Mouse (Mus musculus): ENCODE data around the gene Btg3. TPM values are rescaled to one million over a fixed set of nuclear protein-coding genes. Genes with fewer than 3 reads are reported as not detected.
"Not testable (repeated sequence)": the region's sequence is repeated elsewhere in the genome, so short reads cannot be mapped to it uniquely, and the experiment has no call there.

Btg3 gene
- polyA plus RNA-seq, 1 experiment: 7.7 TPM

DNA sequence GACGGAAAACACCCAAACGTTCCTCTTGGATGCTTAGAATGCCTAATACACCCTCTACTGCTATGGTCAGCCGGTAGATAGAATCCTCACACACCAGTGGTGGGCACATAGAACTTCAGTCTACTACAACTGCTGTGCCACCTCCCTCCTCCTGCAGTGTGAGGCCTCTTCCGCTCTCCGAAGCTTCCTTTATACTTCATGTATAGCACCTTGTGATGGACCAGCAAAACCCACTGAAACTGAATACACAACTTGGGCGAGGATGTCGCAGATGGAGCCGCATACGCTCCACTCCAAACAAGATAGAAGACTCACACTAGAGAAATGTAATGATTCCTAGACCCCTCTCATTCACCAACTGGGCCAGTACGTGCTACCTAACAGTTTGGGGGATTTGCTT lies 1.8 kb downstream of the Btg3 start:
- Histone ChIP-seq H3K4me1 (ENCODE audit: control insufficient read depth, insufficient read depth, low read length) (peaks cover 9% of the 10 kb centered on the region), H3K36me3 (ENCODE audit: control insufficient read depth, insufficient read depth, low read length) (no peaks in the 10 kb centered on the region), H3K27ac (ENCODE audit: control insufficient read depth, insufficient read depth, low read depth, low read length) (peak overlapping the region; percentile 39; the same call in 1 of the 2 replicates), H3K27me3 (ENCODE audit: control insufficient read depth, insufficient read depth, low read length) (no peaks in the 10 kb centered on the region), H3K4me3 (ENCODE audit: control insufficient read depth, low read depth, low read length) (peak overlapping the region; percentile 43; the same call in 1 of the 2 replicates)
- TF ChIP-seq POLR2A (IDR thresholded peaks at IDR 0.05; ENCODE audit: control insufficient read depth, low read depth, low read length) (no peak), CTCF (IDR thresholded peaks at IDR 0.05; ENCODE audit: control insufficient read depth, insufficient read depth, insufficient replicate concordance, low read depth, low read length) (no peak)

DNA sequence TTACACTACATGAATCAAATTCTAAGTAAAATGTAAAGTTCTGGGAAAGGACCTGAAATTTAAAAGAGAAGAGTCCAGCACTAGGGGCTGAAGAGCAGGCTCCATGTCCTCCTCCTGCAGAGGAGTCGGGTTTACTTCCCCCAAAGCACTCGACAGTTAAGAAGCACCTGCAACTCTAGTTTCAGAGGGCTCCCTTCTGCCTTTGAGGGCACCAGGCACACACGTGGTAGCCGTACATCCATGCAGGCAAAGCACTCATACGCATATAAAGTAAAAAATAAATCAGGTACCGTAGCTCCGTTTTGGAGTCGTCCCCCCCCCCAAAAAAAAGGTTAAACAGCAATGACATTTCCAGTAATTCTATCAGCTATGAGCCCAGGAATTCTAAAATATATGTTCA lies 3.2 kb downstream of the Btg3 start:
- Histone ChIP-seq H3K36me3 (ENCODE audit: control insufficient read depth, insufficient read depth, low read length) (no peaks in the 10 kb centered on the region), H3K4me1 (ENCODE audit: control insufficient read depth, insufficient read depth, low read length) (peaks cover 9% of the 10 kb centered on the region), H3K27me3 (ENCODE audit: control insufficient read depth, insufficient read depth, low read length) (no peaks in the 10 kb centered on the region), H3K27ac (ENCODE audit: control insufficient read depth, insufficient read depth, low read depth, low read length) (no peak overlapping the region), H3K4me3 (ENCODE audit: control insufficient read depth, low read depth, low read length) (no peak overlapping the region)
- TF ChIP-seq POLR2A (IDR thresholded peaks at IDR 0.05; ENCODE audit: control insufficient read depth, low read depth, low read length) (no peak), CTCF (IDR thresholded peaks at IDR 0.05; ENCODE audit: control insufficient read depth, insufficient read depth, insufficient replicate concordance, low read depth, low read length) (no peak)

DNA sequence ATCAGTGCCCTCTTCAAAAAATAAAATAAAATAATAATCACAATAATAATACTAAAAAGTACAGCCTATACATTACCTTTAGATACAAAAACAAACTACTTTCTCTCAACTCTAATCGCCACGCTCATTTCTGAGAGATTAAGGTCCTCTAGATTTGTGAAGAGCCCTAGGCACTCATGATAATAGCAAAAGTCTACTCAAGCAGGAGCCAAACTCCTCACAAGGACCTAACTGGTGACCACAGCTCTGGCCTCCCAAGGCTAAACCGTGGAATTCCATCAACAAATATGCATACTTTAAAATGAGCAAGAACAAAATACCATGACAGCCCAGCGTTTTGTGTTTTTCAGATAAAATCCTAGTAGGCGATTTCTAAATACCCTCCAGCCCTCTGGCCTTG lies 4.2 kb downstream of the Btg3 start:
- Histone ChIP-seq H3K36me3 (ENCODE audit: control insufficient read depth, insufficient read depth, low read length) (no peaks in the 10 kb centered on the region), H3K4me1 (ENCODE audit: control insufficient read depth, insufficient read depth, low read length) (peaks cover 9% of the 10 kb centered on the region), H3K27me3 (ENCODE audit: control insufficient read depth, insufficient read depth, low read length) (no peaks in the 10 kb centered on the region), H3K27ac (ENCODE audit: control insufficient read depth, insufficient read depth, low read depth, low read length) (no peak overlapping the region), H3K4me3 (ENCODE audit: control insufficient read depth, low read depth, low read length) (no peak overlapping the region)
- TF ChIP-seq CTCF (IDR thresholded peaks at IDR 0.05; ENCODE audit: control insufficient read depth, insufficient read depth, insufficient replicate concordance, low read depth, low read length) (no peak), POLR2A (IDR thresholded peaks at IDR 0.05; ENCODE audit: control insufficient read depth, low read depth, low read length) (no peak)

DNA sequence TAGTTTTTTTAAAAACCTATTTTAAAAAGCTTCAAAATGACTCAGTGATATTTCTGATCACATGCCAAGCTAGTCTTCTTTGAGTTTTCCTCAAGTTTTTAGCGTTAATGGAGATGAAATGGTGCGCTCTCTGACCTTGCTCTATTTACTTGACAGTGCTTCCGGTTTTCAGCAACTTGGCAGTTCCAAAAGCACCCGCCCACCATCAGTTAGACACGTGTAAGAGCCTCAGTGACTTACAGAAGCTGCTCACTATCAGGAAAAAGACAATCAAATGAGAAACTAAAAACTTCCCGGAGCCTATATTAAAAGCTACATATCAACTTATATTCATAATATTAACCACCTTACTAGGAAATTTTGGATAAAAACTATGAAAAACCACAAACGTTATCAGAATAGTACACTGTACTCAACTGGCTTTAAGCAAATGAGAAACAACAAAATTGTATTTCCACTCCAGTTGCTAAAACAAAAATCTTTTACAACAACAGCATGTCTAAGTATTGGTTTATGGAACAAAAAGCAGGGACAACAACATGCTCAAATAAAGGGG lies 5.4 kb downstream of the Btg3 start:
- Histone ChIP-seq H3K4me1 (ENCODE audit: control insufficient read depth, insufficient read depth, low read length) (peaks cover 4% of the 10 kb centered on the region), H3K36me3 (ENCODE audit: control insufficient read depth, insufficient read depth, low read length) (no peaks in the 10 kb centered on the region), H3K27me3 (ENCODE audit: control insufficient read depth, insufficient read depth, low read length) (no peaks in the 10 kb centered on the region)

DNA sequence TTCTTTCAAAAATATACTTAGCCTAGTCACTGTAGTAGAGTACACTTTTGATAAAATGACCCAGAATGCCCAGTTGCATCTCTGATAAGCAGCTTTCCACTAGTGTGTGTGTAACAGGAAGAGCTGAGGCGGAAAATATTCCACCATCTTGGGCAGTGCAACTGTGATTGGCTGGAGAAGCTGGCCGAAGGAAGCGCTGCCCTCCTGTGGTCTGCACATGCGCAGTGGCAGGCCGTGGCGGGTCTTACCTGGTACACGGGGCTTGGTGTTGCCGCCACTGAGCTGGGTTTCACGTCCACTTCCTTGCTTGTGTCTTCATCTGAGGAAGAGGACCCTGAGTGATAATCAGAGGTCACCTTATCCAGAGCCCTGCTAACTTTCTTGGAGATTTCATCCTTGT lies 12.4 kb downstream of the Btg3 start:
- not testable (repeated sequence) for H3K27me3 ChIP-seq (ENCODE audit: control insufficient read depth, insufficient read depth, low read length); H3K4me1 ChIP-seq (ENCODE audit: control insufficient read depth, insufficient read depth, low read length); H3K36me3 ChIP-seq (ENCODE audit: control insufficient read depth, insufficient read depth, low read length); H3K4me3 ChIP-seq (ENCODE audit: control insufficient read depth, low read depth, low read length); H3K27ac ChIP-seq (ENCODE audit: control insufficient read depth, insufficient read depth, low read depth, low read length)

More for the DNA sequence above, 5.4 kb downstream of the Btg3 start:
- no peak overlapping the region for H3K27ac ChIP-seq (ENCODE audit: control insufficient read depth, insufficient read depth, low read depth, low read length)
- no peak overlapping the region for H3K4me3 ChIP-seq (ENCODE audit: control insufficient read depth, low read depth, low read length)
- no peak for TF ChIP-seq CTCF (IDR thresholded peaks at IDR 0.05; ENCODE audit: control insufficient read depth, insufficient read depth, insufficient replicate concordance, low read depth, low read length)
- no peak for TF ChIP-seq POLR2A (IDR thresholded peaks at IDR 0.05; ENCODE audit: control insufficient read depth, low read depth, low read length)

DNA sequence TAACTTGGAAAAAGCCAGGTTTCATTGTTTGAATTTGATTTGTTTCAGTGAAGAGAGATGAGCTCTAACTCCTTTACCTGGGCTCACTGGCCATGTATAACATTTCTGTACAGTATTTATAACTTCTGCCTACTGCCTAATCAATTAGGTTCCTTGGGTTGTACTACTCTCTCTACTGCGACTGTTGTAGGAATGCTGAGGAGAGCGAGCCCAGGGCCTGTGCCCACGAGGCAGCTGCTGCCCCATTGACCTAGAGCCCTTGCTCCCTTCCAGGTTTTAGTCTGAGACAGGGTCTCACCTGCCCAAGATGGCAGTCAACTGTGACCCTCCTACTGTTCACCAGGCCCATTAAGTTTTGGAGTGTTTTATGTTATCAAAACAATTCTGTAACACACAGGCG lies 15.5 kb downstream of the Btg3 start:
- Histone ChIP-seq H3K36me3 (ENCODE audit: control insufficient read depth, insufficient read depth, low read length) (no peaks in the 10 kb centered on the region; the same call in 1 of the 2 replicates), H3K4me1 (ENCODE audit: control insufficient read depth, insufficient read depth, low read length) (no peaks in the 10 kb centered on the region), H3K4me3 (ENCODE audit: control insufficient read depth, low read depth, low read length) (no peak overlapping the region), H3K27me3 (ENCODE audit: control insufficient read depth, insufficient read depth, low read length) (no peaks in the 10 kb centered on the region), H3K27ac (ENCODE audit: control insufficient read depth, insufficient read depth, low read depth, low read length) (no peak overlapping the region)
- no peak for TF ChIP-seq POLR2A (IDR thresholded peaks at IDR 0.05; ENCODE audit: control insufficient read depth, low read depth, low read length)
- no peak for TF ChIP-seq CTCF (IDR thresholded peaks at IDR 0.05; ENCODE audit: control insufficient read depth, insufficient read depth, insufficient replicate concordance, low read depth, low read length)

DNA sequence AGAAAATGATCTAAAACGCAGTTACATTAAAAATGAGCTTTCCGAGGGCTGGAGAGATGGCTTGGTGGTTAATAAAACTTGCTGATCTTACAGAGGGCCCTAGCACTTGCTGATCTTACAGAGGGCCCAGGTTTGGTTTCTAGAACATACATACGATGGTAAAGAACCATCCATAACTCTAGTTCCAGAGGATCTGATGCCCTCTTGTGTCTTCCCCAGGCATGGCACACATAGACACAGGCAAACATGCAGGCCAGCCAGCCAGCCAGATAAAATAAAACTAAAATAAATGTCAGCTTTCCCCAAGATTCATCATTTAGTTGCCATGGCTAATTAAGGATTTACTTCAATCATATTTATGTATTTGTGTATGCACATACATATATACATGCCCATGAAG lies 19.2 kb downstream of the Btg3 start:
- H3K4me1 ChIP-seq (ENCODE audit: control insufficient read depth, insufficient read depth, low read length): no peaks in the 10 kb centered on the region

More for the DNA sequence above, 19.2 kb downstream of the Btg3 start:
- TF ChIP-seq CTCF (IDR thresholded peaks at IDR 0.05; ENCODE audit: control insufficient read depth, insufficient read depth, insufficient replicate concordance, low read depth, low read length) (no peak), POLR2A (IDR thresholded peaks at IDR 0.05; ENCODE audit: control insufficient read depth, low read depth, low read length) (no peak)
- Histone ChIP-seq H3K27me3 (ENCODE audit: control insufficient read depth, insufficient read depth, low read length) (no peaks in the 10 kb centered on the region), H3K36me3 (ENCODE audit: control insufficient read depth, insufficient read depth, low read length) (no peaks in the 10 kb centered on the region; the same call in 1 of the 2 replicates), H3K27ac (ENCODE audit: control insufficient read depth, insufficient read depth, low read depth, low read length) (no peak overlapping the region), H3K4me3 (ENCODE audit: control insufficient read depth, low read depth, low read length) (no peak overlapping the region)
